Mouse (Mus musculus) hindbrain, postnatal 0 days (tissue): ENCODE results near the gene Mosmo. TPM values are rescaled to one million over a fixed set of nuclear protein-coding genes. Genes with fewer than 3 reads are reported as not detected.

ENCODE experiments used
- ATAC-seq: fragments of 200-750 bp; cut with Nextera tagmentation; 2 replicates; pipeline ENCODE4 v1.8.0; 2017; ENCODE audit warnings: mild to moderate bottlenecking, moderate TSS enrichment, moderate library complexity
- DNase-seq: peaks from one replicate; pipeline ENCODE4 v3.0.0-alpha.2; 2015; ENCODE audit warnings: low spot score
- H3K27ac ChIP-seq: fragments of 300-500 bp; sonication (generic); 2 replicates; pipeline ENCODE4 v1.5.1; 2014; ENCODE audit warnings: mild to moderate bottlenecking
- H3K27me3 ChIP-seq: fragments of 300-500 bp; sonication (generic); 2 replicates; pipeline ENCODE4 v1.6.1; 2014; ENCODE audit warnings: low read length, mixed read lengths; ENCODE audit not compliant: insufficient read depth
- H3K36me3 ChIP-seq: fragments of 300-500 bp; sonication (generic); 2 replicates; pipeline ENCODE4 v1.6.1; 2014; ENCODE audit warnings: low read length, mixed read lengths; ENCODE audit not compliant: insufficient read depth
- H3K4me1 ChIP-seq: fragments of 300-500 bp; sonication (generic); 2 replicates; pipeline ENCODE4 v1.6.1; 2014; ENCODE audit warnings: antibody characterized with exemption, low read length, mixed read lengths; ENCODE audit not compliant: insufficient read depth
- H3K4me2 ChIP-seq: fragments of 300-500 bp; sonication (generic); 2 replicates; pipeline ENCODE4 v1.6.1; 2014; ENCODE audit warnings: low read depth, mild to moderate bottlenecking, low read length, moderate library complexity, mixed read lengths
- H3K4me3 ChIP-seq: fragments of 300-500 bp; sonication (generic); 2 replicates; pipeline ENCODE4 v1.5.1; 2014; ENCODE audit warnings: low read length
- H3K9ac ChIP-seq: fragments of 300-500 bp; sonication (generic); replicated peaks from 2 replicates; pipeline ENCODE4 v1.6.1; 2014; ENCODE audit warnings: mild to moderate bottlenecking, low read length, moderate library complexity, mixed read lengths
- H3K9me3 ChIP-seq: fragments of 300-500 bp; sonication (generic); 2 replicates; pipeline ENCODE4 v1.6.1; 2016; ENCODE audit warnings: low read length, mixed read lengths
- CTCF ChIP-seq: IDR thresholded peaks from 2 replicates; pipeline ENCODE4 v1.5.1; 2016; ENCODE audit warnings: antibody characterized with exemption, control low read depth, low read depth
- WGBS: fragments of 180-500 bp; shearing (Covaris S2); extraction: QIAGEN DNeasy Blood & Tissue Kit; methylation state at CpG from one replicate; pipeline ENCODE4 v1.1.7; 2014; 5-methylcytosine and 5-hydroxymethylcytosine counted together
- polyA plus RNA-seq: library from polyadenylated mRNA; unstranded; fragments of >200 nt; fragmentation: Nextera tagmentation; extraction: Ambion mirVana; gene quantifications from 2 replicates; pipeline ENCODE4 v1.2.1, GENCODE M21; 2015
- total RNA-seq: library from RNA; depleted of rRNA; stranded (reverse); fragments of >200 nt; gene quantifications from 2 replicates; pipeline ENCODE4 v1.2.3, GENCODE M21; 2014

The Mosmo gene
- total and polyA plus RNA-seq, 2 experiments from 2014 or later, result 12.2 to 18.9 TPM

- peak; percentile 35 for TF ChIP-seq CTCF
- ATAC-seq (no peak), DNase-seq (peak; percentile 6)
- no peaks in the 10 kb centered on the region for H3K4me1 ChIP-seq
- H3K4me2 ChIP-seq, result no peak overlapping the region
- peaks cover 65% of the 10 kb centered on the region for H3K36me3 ChIP-seq
- no peak overlapping the region for H3K9ac ChIP-seq
- 67% methylated on average over 4 of the region's 4 CpGs for WGBS
- H3K9me3 ChIP-seq, result no peaks in the 10 kb centered on the region
- no peaks in the 10 kb centered on the region for H3K27me3 ChIP-seq
- H3K27ac ChIP-seq, result no peak overlapping the region
- no peak overlapping the region for H3K4me3 ChIP-seq
These were observed 34.2 kb upstream of the Mosmo start for GRCm38 (mm10) chr7:120643217-120643616.

GRCm38 (mm10) chr7:120647849-120648248 is 29.6 kb upstream of the Mosmo start:
- H3K4me1 ChIP-seq, result no peaks in the 10 kb centered on the region
- 70% methylated on average over 2 of the region's 2 CpGs for WGBS
- no peak overlapping the region for H3K9ac ChIP-seq
- no peaks in the 10 kb centered on the region for H3K27me3 ChIP-seq
- no peaks in the 10 kb centered on the region for H3K9me3 ChIP-seq
- TF ChIP-seq CTCF, result no peak
- peaks cover 69% of the 10 kb centered on the region for H3K36me3 ChIP-seq
- H3K4me3 ChIP-seq, result no peak overlapping the region
- H3K4me2 ChIP-seq, result no peak overlapping the region
- no peak overlapping the region for H3K27ac ChIP-seq
- ATAC-seq (no peak), DNase-seq (no peak)

GRCm38 (mm10) chr7:120662079-120662478 is 15.3 kb upstream of the Mosmo start:
- Histone ChIP-seq H3K4me2 (no peak overlapping the region), H3K4me3 (no peak overlapping the region), H3K4me1 (no peaks in the 10 kb centered on the region), H3K36me3 (peaks cover 28% of the 10 kb centered on the region), H3K27ac (no peak overlapping the region), H3K9ac (no peak overlapping the region), H3K9me3 (no peaks in the 10 kb centered on the region), H3K27me3 (no peaks in the 10 kb centered on the region)
- ATAC-seq (no peak), DNase-seq (no peak)
- WGBS, result 91% methylated on average over 4 of the region's 4 CpGs
- no peak for TF ChIP-seq CTCF

DNA sequence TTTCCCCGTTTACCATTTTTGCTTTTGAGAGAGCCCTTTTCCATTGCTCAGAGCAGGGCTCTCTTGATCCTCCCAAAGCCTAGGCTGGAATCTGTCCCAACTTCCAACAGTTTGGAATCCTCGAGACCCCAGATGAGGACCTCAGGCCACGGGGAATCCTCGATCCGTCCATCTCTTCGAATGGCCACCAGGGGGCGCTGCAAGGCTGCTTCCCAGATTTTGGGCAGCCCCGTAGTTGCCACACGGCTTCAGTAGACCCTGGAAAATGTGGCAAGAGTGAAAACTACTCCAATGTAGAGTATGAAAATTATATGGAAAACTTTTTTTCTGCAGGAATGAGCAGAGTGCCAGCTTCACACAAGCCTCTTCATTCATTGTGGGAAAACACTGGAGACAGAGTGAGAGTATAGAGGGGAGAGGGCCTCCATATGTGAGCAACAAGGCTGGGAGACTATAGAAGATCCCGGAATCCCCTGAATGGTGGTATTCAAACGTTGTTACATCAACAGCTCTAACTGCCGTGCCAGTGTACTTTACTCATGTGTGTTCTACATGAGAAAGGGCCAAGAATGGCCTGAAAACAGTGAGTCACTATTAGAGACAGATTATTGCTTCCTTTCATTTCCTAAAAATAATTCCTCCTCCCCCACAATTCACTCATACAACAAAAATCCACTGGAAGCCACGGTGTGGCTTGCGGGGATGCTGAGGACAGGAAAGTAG is 7.1 kb upstream of the Mosmo start, which contains the start of gene Pdzd9:
TSS of gene Pdzd9 (minus strand) at position 191 of the 723 bp plus-strand sequence.
- no peak within 1 kb of the TSS for H3K4me3 ChIP-seq
- no peaks in the 10 kb centered on the region for H3K4me1 ChIP-seq
- 20% methylated on average over 14 of the region's 14 CpGs for WGBS
- TF ChIP-seq CTCF, result peak; percentile 97
- no peak within 1 kb of the TSS for H3K4me2 ChIP-seq
- ATAC-seq, result peak; percentile 88
- no peaks in the 10 kb centered on the region for H3K36me3 ChIP-seq
- H3K9ac ChIP-seq, result no peak within 1 kb of the TSS
- H3K9me3 ChIP-seq, result no peaks in the 10 kb centered on the region
- no peaks in the 10 kb centered on the region for H3K27me3 ChIP-seq
- H3K27ac ChIP-seq, result no peak within 1 kb of the TSS
- DNase-seq, result peak; percentile 88

GRCm38 (mm10) chr7:120671271-120671670 is 6.1 kb upstream of the Mosmo start:
- no peak for ATAC-seq
- no peak for DNase-seq
- Histone ChIP-seq H3K4me2 (no peak overlapping the region), H3K27me3 (no peaks in the 10 kb centered on the region), H3K9me3 (no peaks in the 10 kb centered on the region), H3K36me3 (no peaks in the 10 kb centered on the region), H3K4me1 (no peaks in the 10 kb centered on the region), H3K4me3 (no peak overlapping the region), H3K27ac (no peak overlapping the region), H3K9ac (no peak overlapping the region)
- TF ChIP-seq CTCF, result no peak
- WGBS, result 71% methylated on average over 2 of the region's 2 CpGs

- H3K4me3 ChIP-seq, result peak overlapping the region; percentile 94
- H3K4me1 ChIP-seq, result peaks cover 20% of the 10 kb centered on the region; the same call in 1 of the 2 replicates
- no peaks in the 10 kb centered on the region for H3K36me3 ChIP-seq
- H3K4me2 ChIP-seq, result peak overlapping the region; percentile 93
- no peaks in the 10 kb centered on the region for H3K9me3 ChIP-seq
- ATAC-seq (peak; percentile 71), DNase-seq (peak; percentile 41)
- H3K27ac ChIP-seq, result peak overlapping the region; percentile 82
- no peaks in the 10 kb centered on the region for H3K27me3 ChIP-seq
- TF ChIP-seq CTCF, result no peak
- H3K9ac ChIP-seq, result peak overlapping the region; percentile 90
- 1% methylated on average over 42 of the region's 42 CpGs for WGBS
These were observed 530 bp downstream of the Mosmo start for GRCm38 (mm10) chr7:120677764-120678531.
